Mouse (Mus musculus): ENCODE results near the gene Arf3.
A peak's percentile ranks its signal among the peaks of the same experiment; 100 is the strongest.

Arf3 gene

GRCm38 (mm10) chr15:98790761-98791160 is 27.7 kb upstream of the Arf3 start:
- no peak for DNase-seq

GRCm38 (mm10) chr15:98789661-98790535 is 26.9 kb upstream of the Arf3 start, which contains the start of gene Wnt1:
Gene Wnt1, plus strand, starts transcription at chr15:98789857.
- peak; percentile 60 for DNase-seq

GRCm38 (mm10) chr15:98788972-98789660 is 26.1 kb upstream of the Arf3 start:
- DNase-seq, result no peak

GRCm38 (mm10) chr15:98787930-98788329 is 24.9 kb upstream of the Arf3 start:
- no peak for DNase-seq

GRCm38 (mm10) chr15:98785744-98786143 is 22.7 kb upstream of the Arf3 start:
- DNase-seq, result no peak

GRCm38 (mm10) chr15:98781166-98781565 is 18.2 kb upstream of the Arf3 start:
- no peak for DNase-seq

- no peak for DNase-seq
These were observed 17.6 kb upstream of the Arf3 start for GRCm38 (mm10) chr15:98780573-98780972.

GRCm38 (mm10) chr15:98780075-98780474 is 17.1 kb upstream of the Arf3 start:
- DNase-seq, result no peak

GRCm38 (mm10) chr15:98778806-98779205 is 15.8 kb upstream of the Arf3 start:
- no peak for DNase-seq

- no peak for DNase-seq
These were observed 15.3 kb upstream of the Arf3 start for GRCm38 (mm10) chr15:98778191-98778770.

GRCm38 (mm10) chr15:98777762-98778161 is 14.7 kb upstream of the Arf3 start, which contains the start of gene Wnt10b:
Gene Wnt10b, minus strand, starts transcription at chr15:98778150.
- no peak for DNase-seq

GRCm38 (mm10) chr15:98777005-98777616 is 14.1 kb upstream of the Arf3 start:
- no peak for DNase-seq

GRCm38 (mm10) chr15:98776280-98777004 is 13.4 kb upstream of the Arf3 start:
- peak; percentile 54 for DNase-seq

- no peak for DNase-seq
These were observed 12.5 kb upstream of the Arf3 start for GRCm38 (mm10) chr15:98775533-98775932.

GRCm38 (mm10) chr15:98774096-98774495 is 11.1 kb upstream of the Arf3 start:
- DNase-seq, result no peak

- no peak for DNase-seq
These were observed 9.6 kb upstream of the Arf3 start for GRCm38 (mm10) chr15:98772511-98773211.

- no peak for DNase-seq
These were observed 8.9 kb upstream of the Arf3 start for GRCm38 (mm10) chr15:98771813-98772425.

GRCm38 (mm10) chr15:98768259-98768658 is 5.2 kb upstream of the Arf3 start:
- no peak for DNase-seq

GRCm38 (mm10) chr15:98765929-98766328 is 2.9 kb upstream of the Arf3 start:
- no peak for DNase-seq

GRCm38 (mm10) chr15:98762201-98762621 is 803 bp downstream of the Arf3 start:
- peak; percentile 89 for DNase-seq

- DNase-seq, result no peak
These were observed 8.9 kb downstream of the Arf3 start for GRCm38 (mm10) chr15:98754125-98754524.
